Mouse (Mus musculus) right cerebral cortex, postnatal 25 days (tissue): ENCODE results near the gene Atg10.
A peak's percentile ranks its signal among the peaks of the same experiment; 100 is the strongest.

ENCODE experiments used
- DNase-seq: peaks from one replicate; pipeline ENCODE4 v3.0.0; 2022

The Atg10 gene

DNA sequence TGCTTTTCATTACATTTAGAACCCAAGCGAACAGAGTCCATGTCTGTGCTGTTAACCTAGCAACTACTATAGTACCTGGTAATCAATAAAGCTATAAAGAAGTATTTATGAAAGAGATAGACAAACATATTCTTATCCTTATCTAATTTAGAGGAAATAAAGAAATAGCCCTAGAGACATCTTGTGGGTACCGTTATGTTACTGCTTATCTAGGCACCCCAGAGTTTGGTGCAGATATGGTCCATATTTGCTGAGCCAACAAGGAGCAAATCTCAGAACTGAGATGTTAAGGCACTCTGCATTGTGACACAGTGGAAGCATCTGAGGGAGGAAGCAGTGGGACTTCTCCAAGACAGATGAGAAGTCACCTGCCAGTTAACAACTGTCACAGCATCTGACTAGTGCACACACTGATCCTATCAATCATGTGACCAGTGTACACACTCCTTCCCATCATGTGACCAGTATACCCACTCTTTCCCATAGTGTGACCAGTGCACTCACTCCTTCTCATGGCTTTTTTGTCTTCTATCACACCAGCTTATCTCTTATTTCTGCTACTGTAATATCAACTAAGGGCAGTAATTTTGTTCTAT, 228.6 kb downstream of the Atg10 start:
- DNase-seq, result no peak

GRCm38 (mm10) chr13:90993602-90994001, 230.2 kb downstream of the Atg10 start:
- DNase-seq, result peak; percentile 27

- DNase-seq, result peak; percentile 25
Observed at GRCm38 (mm10) chr13:90992948-90993347, 230.8 kb downstream of the Atg10 start.

- DNase-seq, result no peak
Observed at GRCm38 (mm10) chr13:90988226-90988625, 235.5 kb downstream of the Atg10 start.

GRCm38 (mm10) chr13:90985417-90985816, 238.4 kb downstream of the Atg10 start:
- DNase-seq, result no peak

GRCm38 (mm10) chr13:90984073-90984472, 239.7 kb downstream of the Atg10 start:
- DNase-seq, result no peak

- DNase-seq, result no peak
Observed at GRCm38 (mm10) chr13:90981798-90982197, 242.0 kb downstream of the Atg10 start.

- DNase-seq, result no peak
Observed at GRCm38 (mm10) chr13:90980878-90981674, 242.7 kb downstream of the Atg10 start.

- no peak for DNase-seq
Observed at GRCm38 (mm10) chr13:90977057-90977456, 246.7 kb downstream of the Atg10 start.

GRCm38 (mm10) chr13:90973409-90973808, 250.4 kb downstream of the Atg10 start:
- no peak for DNase-seq

DNA sequence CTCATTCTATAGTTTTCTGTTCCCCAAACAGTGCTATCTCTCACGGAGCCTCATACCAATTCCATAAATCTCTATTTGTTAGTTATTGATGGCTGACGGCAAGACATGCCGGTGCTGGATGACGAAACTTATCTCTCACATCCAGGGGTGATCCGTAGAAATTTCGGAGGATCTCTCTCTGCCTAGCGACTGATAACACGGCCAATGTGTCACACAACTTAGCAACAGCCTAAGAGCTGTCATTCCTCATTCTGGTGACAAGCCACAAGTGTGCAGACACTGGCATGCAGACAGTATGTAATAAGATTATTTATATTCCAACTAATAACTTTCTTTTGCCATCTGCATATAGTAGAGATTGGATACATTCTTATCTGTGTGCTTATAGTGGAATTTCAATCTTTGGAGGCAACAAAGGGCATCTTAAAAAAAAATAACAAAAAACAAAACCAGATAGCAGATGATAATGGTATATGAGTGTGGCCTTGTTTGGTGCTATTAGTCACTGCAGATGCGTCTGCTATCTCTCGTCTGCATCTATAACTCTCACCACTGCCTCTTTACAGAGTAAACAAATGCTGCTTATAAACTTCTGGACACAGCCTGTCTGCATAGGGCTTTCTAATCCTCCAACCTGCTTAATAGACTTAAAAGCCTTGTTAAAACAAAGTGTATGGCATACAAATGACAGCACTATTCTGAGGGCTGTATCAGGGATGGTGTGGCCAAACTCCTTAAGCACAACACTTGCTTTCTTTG, 253.3 kb downstream of the Atg10 start:
- DNase-seq, result no peak

DNA sequence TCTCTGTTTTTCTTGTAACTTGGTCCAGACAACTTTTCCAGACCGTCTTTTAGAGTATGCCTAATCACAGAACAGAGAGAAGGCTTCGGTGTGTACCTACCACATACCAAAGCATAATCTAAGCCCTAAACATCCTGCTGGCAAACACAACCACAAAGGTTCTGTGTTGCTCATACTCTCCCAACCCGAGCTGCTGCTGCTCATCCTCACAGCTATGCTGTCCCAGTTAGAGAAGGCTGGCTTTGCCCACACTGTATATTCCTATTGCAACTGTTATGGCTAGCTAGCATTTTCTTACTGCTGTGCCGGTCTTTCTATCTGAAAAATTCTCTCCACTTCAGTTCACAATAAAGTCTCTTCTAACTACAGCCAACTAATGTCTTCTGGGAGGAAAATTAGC, 254.8 kb downstream of the Atg10 start:
- no peak for DNase-seq

- DNase-seq, result peak; percentile 84
Observed at GRCm38 (mm10) chr13:90967422-90967821, 256.3 kb downstream of the Atg10 start.

- DNase-seq, result no peak
Observed at GRCm38 (mm10) chr13:90965996-90966395, 257.8 kb downstream of the Atg10 start.

DNA sequence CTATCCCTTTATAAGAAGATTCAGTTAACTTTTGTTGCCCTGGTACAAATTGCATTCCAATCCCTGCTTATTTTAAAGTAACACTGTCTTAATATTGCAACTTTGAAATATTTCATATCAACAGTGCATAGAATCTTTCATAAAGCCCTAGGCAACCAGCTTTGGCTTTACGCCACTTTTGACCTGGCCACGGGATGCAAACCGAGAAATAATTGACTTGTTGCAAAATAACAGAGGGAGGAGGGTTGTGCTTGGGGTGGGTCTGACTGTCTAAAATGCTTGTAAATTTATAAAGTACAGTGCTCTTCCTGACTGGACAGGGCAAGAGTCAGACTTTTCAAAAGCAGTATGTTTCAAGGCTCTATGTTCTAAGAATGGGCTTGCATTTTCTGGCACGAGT, 259.3 kb downstream of the Atg10 start:
- no peak for DNase-seq

GRCm38 (mm10) chr13:90962836-90963760, 260.7 kb downstream of the Atg10 start:
- no peak for DNase-seq

DNA sequence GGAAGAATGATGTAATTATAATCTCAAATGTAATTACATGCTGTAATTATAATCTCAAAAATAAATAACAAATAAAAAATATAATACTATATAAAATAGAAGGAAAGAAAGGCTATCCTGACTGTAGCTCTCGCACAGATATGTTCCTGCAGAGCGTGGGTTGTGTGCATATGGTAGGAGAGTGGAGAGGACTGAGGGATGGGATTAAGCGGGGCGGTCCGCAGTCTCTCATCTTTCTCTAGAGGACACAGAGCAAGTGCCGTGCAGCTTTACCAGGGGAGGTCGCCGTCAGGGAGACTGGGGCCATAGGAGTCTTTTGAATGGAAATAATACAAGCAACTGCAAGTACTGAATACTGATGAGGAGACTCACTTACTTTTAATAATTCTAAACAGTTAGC, 263.2 kb downstream of the Atg10 start:
- no peak for DNase-seq

GRCm38 (mm10) chr13:90958894-90959293, 264.9 kb downstream of the Atg10 start:
- no peak for DNase-seq

- DNase-seq, result no peak
Observed at GRCm38 (mm10) chr13:90939600-90939999, 284.2 kb downstream of the Atg10 start.

DNA sequence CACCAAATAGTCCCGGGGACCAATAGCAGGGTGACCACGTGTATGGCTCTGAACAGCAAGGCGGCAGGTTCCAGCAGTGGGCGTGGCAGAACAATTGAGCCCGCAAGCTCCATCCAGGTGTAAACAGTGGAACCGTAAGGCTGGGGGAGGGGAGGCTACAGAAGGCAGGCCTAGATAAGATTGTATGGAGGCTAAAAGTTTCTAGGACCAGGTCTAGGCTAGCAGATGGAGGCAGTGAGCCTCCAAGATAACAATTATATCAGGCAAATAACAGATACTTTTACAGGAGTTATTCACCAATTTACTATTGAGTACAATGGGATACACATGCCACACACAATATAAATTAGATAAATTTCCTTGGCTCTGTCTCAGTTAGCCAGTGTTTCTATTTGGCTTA, 284.6 kb downstream of the Atg10 start:
- no peak for DNase-seq

- no peak for DNase-seq
Observed at GRCm38 (mm10) chr13:90935852-90936251, 287.9 kb downstream of the Atg10 start.

DNA sequence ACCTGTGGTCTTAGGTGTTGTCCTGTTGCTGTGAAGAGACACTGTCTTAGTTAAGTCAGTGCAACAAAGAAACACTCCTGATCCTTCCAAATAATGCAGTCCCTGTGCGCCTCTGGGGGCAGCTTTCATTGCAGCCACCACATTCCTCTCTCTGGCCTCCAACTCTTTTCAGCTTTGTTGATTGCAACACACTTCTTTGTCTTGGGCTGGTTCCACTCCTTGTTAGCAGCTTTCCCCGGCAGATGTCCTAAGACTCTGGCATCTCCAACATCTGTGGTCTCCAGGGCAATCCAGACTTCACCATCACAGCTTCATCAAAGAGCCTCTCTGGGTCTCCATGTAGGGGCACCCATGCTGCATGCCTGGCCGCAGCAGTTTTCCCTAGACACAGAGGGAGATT, 290.5 kb downstream of the Atg10 start:
- no peak for DNase-seq

GRCm38 (mm10) chr13:90929847-90930246, 293.9 kb downstream of the Atg10 start:
- peak; percentile 63 for DNase-seq
